Mouse (Mus musculus): ENCODE measurements around the gene Slc44a4.
A peak's percentile ranks its signal among the peaks of the same experiment; 100 is the strongest.

Gene Slc44a4

DNA sequence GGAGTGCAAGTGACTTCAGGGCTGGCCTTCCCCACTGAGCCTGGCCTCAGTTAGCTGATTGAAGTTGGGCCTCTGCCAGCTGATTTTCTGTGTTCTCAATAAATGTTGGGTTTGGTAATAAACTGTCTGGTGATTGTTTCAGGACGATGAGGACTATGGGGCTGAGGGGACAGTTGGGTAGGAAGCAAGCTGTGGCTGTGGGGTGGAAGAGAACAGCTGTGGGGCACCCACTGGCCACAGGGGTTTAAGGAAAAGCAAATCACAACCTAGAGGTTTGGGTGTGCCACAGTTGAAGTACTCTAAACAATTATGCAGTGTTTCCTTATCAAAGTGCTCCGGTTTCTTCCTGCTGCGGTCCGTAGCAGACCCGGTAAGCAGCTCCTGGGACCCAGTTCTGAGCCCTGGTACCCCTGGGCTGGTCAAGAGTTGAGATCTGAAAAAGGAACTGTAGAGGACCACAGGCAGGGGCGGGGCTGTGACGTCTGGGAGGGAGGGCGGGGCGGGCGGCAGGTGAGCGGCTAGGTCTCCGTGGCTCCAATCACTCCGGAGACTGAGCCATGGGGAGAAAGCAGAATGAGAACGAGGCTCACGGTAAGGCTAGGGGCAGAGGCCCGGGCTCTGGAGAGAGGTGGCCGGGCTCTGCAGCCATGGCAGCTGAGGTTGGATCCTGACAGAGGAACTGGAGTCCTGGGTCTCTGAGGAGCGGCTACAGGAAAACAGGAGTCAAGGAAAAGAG is at the start of gene Slc44a4:
TSS of gene Slc44a4 (plus strand) at position 537 of the 736 bp plus-strand sequence.
- DNase-seq (ENCODE audit: extremely low spot score, low spot score) = no peak

DNA sequence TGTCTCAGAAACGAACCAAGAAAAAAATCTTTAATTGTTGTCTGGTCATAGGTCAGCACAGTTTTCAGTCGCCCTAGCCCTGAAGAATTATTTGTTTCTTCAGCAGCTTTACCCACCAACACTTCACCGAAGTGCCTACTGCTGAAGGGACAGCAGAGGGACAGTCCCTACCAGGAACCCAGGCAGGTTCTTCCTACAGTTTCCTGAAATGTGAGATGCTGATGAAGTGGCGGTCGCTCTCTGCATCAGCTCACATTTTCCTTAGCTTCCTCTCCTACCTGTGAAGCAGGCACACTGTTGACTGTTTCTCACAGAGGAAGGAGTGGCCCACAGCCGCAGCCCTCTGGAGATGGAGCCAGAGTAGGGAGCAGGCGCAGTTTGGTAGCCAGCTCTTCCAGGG is 48.3 kb upstream of the Slc44a4 start:
- DNase-seq (ENCODE audit: extremely low spot score, low spot score) = no peak

DNA sequence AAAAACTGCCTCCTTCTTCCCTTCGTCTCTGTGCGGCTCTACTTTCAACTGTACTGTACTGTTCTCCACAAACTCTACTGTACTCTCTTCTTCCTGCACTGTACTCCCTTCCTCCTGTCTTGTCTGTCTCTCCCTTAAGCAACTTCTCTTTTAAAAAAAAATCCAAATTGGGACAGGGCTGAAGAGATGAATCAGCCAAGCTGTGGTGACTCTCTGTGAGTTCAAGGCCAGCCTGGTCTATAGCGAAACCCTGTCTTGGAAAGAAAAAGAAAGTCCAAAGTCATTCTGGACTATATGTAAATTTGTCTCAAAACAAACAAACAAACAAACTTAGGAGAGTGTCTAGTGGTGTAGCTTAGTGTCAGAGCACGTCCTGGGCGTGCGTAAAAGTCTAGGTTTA is 39.9 kb upstream of the Slc44a4 start:
- DNase-seq (ENCODE audit: extremely low spot score, low spot score) = no peak

DNA sequence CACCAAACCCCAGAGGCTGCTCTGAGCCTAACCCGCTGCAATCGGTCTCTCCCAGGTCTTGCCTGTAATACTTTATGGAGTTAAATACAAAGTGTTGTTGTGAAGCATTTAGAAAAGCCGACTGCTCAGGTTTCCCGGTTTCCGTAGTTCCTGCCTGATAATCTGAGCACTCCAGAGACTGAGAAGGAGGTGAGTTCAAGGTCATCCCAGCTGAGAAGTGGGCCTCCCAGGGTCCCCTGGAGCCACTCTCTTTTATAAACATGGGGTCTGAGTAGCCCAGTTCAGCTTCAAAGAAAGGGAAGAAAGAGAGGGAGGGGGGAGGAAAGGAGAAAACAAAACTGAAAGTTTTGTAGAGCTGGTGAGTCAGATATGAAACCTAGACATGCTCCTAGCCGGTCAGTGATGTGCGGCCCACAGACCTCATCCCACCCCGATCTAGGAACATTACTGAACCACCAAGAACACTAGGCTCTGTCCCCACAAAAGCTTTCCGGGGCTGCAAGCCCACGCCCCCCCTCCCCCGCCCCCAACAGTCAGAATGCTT is 34.9 kb upstream of the Slc44a4 start, which contains the start of gene Zbtb12:
TSS of gene Zbtb12 (plus strand) at position 148 of the 544 bp plus-strand sequence.
- no peak for DNase-seq (ENCODE audit: extremely low spot score, low spot score)

DNA sequence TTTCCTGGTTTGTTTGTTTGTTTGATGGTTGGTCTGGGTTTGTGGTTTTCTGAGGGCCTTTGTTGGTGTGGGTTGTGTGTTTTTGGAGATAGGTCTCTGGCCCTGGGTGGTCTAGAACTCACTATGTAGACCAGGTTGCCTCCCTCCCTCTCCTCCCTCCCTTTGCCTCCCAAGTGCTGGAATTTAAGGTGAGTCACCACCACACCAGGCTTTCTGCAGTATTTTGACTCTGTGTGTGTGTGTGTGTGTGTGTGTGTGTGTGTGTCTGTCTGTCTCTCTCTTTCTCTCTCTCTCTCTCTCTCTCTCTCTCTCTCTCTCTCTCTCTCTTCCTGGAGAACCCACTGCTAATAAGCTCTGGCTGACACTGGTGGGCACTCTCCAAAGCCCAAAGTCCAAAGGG is 33.1 kb upstream of the Slc44a4 start:
- no peak for DNase-seq (ENCODE audit: extremely low spot score, low spot score)

DNA sequence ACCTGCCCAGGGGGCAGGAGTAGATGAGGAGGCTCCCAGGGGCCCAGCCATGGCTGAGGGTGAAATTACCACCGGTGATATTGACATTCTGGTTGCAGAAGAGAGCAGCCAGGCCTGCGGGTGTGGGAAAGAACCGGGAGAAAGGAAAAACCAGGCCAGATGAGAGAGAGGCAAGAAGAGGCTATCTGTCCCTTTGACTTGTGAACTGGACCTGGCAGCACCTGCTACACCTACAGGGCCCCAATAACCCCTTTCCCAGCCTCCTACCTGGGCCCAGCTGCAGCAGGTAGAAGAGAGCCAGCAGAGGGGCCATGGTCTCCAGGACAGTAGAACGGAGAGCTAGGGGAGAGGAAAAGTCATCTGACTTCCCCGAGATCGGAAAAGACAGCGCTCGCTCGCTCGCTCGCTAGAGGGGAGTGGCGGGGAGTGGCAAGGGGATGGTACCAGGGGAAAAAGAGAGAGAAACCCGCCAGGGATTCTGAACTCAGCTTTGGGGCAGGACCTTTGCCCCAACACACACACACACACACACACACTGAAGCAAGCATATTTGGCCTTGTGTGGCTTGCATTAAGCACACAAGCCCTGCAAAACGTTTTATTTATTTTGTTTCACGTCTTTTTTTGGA is 32.5 kb upstream of the Slc44a4 start, which contains the start of gene Gm20547:
TSS of gene Gm20547 (minus strand) at position 360 of the 628 bp plus-strand sequence.
- no peak for DNase-seq (ENCODE audit: extremely low spot score, low spot score)

DNA sequence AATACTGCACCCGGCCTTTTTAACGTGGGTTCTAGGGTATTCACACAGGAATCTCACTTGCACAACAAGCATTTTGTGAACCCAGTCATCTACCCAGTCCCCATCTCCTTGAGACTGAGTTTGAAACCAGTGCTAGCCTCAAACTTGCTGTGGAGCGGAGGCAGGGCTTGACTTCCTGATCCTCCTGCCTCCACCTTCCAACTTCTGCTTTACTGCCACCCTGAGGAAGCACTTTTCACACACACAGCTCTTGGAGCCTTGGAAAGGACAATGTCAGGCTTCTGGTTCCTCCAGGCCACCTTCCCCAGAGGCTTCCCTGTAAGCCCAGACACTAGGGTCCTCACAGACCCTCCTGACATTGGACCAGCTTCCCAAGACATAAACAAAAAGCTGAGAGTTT is 30.9 kb upstream of the Slc44a4 start:
- no peak for DNase-seq (ENCODE audit: extremely low spot score, low spot score)

DNA sequence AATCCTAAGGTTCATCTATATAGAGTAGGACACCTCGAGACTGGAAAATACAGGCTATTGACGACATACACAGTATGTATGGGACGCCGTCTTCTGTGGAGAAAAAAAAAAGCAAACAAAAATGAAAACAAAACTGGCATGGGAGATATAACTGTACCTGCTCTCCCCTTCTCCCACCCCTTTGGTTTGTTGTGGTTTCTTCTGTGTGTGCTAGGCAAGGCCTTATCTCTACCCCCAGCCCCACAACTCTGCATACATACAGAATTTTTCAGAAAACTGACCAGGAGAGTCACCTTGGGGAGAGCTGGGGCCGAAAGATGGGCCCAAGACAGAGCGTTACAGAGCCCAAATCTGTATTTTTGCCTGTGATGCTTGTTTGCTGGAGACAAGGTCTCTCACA is 29.6 kb upstream of the Slc44a4 start:
- no peak for DNase-seq (ENCODE audit: extremely low spot score, low spot score)

DNA sequence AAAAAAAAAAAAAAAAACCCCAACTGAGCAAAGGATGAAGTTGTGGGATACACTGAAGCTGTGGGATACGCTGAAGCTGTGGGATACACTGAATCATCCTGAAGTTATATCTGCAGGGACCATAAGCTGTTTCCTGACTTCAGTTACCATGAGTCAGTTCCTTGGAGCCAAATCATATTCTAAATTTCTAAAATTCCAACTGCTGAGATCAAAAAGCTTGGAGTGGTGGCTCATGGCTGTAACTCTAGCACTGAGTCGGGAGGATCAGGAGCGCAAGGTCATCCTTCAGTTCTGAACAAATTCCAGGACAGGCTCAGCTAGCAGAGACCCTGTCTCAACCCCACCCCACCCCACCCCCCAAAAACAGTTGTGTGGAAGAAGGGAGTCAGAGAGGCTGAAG is 28.7 kb upstream of the Slc44a4 start:
- DNase-seq (ENCODE audit: extremely low spot score, low spot score) = no peak

DNA sequence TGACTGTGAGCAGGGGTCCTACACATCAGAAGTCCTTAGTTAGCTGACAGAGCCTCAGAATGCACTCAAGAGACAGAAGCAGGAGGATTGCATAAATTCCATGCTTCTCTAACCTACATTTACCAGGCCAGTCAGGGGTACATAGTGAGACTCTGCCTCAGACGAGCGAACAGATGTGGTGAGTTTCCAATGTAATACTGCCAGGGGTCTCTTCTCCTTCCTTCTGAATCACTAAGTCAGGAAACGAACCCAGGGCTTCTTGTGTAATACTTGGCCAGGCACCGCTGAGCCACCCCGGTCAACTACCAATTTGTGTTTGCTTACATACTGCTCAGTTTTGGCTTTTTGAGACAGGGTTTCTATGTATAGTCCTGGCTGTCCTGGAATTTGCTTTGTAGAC is 26.3 kb upstream of the Slc44a4 start:
- no peak for DNase-seq (ENCODE audit: extremely low spot score, low spot score)

DNA sequence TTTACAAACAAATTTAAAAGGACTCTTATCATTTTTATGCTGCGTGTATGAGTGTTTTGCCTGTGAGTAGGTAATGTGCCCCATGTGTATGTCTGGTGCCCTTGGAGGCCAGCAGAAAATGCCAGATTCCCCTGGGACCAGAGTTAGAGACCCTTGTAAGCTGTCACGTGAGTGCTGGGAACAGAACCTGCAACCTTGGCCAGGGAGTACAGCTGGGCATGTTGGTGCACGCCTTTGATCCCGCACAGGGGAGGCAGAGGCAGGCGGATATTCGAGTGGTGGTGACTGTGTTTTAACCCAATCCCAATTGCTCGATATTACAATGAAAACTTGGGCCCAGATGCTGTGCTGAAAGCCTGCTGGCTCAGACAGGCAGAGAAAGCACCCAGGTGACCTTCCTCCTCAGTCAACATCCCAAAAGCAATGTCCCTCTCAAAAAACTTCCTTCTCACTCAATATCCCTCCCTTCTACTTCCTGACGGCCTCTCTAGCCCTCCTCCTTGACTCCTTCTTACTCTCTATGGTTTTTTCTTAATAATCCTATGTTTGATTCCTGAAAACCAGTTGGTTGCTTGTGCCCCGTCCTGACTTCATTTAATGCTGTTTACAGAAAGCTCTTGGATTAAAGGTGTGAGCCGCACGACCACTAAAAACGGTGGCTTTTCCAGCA is 24.1 kb upstream of the Slc44a4 start:
- no peak for DNase-seq (ENCODE audit: extremely low spot score, low spot score)

DNA sequence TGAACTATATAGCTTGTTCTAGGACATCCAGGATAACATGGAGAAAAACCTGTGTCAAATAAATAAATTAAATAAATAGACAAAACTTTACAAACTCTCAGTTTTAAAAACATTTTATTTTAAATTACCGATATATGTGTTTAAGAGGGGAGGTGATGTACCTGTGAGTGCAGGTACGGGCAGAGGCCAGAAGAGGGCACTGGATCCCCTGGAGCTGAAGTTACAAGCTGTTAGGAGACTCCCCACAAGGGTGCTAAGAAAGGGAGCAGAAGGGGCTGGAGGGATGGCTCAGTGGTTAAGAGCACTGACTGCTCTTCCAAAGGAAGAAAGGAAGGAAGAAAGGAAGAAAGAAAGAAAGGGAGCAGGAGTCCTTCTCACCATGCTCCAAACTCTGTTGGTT is 22.9 kb upstream of the Slc44a4 start:
- DNase-seq (ENCODE audit: extremely low spot score, low spot score) = no peak

DNA sequence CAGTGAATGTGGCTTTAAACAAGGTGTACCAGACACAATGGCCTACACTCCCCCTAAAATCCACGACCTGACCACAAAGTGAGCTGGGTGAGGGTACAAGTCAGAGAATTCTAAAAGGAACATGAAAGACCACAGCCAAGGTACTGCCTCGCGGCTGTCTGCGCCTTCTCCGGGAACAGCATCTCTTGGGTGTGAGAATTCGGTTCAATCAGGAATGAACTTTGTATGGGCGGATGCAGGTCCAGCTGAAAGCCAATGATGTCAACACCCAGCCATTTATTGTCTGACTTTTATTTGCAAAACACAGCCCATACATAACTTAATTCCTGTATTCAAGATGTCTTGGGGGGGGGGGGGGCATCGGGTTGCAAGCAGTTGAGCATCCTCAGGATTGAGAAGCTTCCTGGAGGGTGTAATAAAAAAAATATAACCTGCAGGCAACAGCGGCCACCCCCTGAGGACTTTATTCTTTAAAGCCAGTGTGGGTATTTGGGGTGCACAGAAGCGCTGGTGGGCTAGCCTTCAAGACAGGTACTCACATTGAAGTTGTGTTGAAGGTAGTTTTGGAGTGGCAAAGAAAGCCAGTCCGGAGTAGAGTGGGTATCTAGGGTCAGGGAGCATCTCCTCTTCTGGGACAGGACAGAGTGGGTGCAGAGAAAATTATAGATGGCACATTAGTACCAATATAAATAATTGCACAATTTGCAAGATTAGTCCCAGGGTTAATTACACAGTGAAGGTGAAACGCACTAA is 21.0 kb upstream of the Slc44a4 start:
- DNase-seq (ENCODE audit: extremely low spot score, low spot score) = no peak

DNA sequence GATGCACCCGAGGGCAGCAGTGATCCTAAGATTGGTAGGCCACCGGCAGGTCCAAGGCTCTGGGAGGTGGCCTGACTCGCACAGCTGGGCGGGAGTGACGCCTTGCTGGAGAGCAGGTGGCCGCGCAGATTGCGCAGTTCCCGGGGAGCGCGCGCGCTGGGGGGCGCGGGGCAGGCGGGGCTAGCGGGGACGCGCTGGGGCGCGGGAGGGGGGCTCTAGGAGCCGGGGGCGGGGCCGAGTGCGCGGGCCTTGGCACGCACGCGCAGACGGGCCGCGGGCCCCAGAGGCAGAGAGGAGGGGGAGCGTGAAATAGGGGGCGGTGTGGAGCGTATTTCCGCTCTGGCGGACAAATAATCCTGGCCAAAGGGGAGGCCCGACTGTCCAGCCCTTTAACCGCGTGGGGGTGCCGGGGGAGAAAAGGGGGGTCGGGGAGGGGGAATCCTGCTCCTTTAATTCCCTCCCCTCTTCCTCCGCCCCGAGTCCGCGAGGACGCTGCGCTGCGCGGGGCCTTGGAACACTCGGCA is 20.1 kb upstream of the Slc44a4 start:
- peak; percentile 94 for DNase-seq (ENCODE audit: extremely low spot score, low spot score)

DNA sequence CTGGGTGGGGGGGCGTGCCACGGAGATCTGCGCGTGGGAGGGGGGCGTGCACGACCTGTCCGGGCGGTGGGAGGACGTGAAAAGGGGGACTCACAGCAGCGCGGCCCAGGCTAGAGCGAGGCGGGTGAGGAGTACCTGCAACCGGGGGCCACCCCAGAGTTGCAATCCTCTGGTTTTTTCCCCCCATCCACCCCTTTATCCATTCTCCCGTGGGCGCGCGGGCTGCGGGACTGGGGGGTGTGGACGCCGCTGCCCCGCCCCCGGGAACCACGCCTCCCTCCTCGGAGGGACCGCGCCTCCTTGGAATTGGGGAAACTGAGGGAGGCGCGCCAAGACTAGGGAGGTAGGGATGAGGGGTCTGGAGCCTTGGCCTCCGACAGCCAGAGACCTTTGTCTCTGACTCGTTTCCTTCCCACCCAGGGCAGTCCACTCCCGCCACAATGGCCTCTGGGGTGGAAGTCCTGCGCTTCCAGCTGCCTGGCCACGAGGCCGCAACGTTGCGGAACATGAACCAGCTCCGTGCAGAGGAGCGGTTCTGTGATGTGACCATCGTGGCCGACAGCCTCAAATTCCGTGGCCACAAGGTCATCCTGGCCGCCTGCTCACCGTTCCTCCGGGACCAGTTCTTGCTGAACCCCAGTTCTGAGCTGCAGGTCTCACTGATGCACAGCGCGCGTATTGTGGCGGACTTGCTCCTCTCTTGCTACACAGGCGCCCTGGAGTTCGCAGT is 19.3 kb upstream of the Slc44a4 start:
- peak; percentile 64 for DNase-seq (ENCODE audit: extremely low spot score, low spot score)

DNA sequence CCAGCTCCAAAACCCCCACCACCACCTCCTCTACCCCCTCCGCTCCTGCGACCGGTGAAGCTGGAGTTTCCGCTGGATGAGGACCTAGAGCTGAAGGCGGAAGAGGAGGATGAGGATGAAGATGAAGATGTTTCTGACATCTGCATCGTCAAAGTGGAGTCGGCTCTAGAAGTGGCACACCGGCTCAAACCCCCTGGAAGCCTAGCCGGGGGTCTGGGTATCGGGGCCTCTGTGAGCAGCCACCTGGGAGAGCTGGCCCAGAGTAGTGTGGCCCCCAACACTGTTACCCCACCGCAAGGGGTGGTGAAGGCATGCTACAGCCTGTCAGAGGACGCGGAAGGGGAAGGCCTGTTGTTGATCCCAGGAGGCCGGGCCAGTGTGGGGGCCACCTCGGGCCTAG is 18.5 kb upstream of the Slc44a4 start:
- DNase-seq (ENCODE audit: extremely low spot score, low spot score) = no peak

DNA sequence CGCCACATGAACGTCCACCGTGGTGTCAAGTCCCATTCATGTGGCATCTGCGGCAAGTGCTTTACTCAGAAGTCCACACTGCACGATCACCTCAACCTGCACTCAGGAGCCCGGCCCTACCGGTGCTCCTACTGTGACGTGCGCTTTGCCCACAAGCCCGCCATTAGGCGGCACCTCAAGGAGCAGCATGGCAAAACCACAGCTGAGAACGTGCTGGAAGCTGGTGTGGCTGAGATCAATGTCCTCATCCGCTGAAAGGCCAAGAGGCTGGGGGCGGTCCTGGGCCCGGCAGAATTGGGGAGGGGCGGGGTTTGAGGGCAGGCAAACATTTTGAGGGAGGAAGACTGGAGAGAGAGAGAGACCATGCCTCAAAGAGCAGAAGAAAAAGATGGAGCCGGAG is 17.9 kb upstream of the Slc44a4 start:
- DNase-seq (ENCODE audit: extremely low spot score, low spot score) = no peak

DNA sequence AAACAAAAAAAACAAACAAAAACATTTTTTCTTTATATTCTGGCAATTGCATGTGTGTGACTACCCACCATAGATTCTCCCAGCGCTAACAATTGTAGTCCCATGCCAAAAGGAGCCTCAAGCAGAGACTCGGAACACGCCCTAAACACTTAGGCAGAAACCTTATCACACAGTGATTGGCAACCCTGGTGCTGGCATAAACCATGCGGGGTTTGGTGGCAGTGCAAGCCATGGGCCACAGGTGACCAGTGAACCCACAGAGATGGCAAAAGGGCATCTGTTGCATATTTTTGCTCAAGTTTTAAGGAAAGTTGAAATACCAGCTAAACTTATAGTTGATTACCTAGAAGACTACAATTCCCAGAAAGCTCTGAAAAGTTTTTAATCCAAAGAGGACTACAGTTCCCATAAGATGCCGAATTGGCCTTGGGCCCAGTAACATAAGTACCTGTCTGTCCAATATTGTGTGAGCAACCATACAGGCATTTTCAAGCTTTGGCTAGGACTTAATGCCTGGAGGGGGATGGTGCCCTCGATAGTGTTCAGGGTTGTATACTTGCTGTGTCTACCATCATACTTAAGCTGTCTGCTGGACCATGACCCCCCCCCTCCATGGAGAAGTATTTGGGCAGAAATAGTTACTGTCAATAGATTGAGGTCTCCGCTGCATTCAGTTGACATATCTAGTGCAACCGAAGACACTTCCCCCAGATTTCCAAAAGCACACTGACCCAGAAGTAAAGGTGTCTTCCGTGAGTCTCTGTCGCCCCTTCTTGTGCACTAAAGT is 16.7 kb upstream of the Slc44a4 start:
- no peak for DNase-seq (ENCODE audit: extremely low spot score, low spot score)

DNA sequence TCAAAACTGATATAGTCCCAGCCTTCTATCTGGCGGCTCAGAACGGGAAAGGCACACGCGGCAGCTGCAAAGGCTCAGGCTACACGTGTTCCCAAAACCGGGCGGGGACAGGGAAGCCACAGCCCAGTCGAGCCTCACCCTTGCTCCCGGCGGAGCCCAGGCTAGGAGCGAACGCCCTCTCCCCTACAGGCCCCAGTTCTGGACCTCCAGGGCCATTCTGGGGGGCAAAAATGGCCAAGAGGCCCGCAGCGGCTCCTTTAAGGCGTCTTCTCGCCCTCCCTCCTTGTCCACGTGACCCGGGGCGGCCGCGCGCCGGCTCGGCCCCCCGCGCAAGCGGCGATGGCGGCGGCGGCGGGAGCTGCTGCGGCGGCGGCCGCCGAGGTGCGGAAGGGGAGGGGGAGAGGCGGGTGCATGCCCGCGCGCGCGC is 16.1 kb upstream of the Slc44a4 start, which contains the start of the genes C2 and Ehmt2:
TSS of gene C2 (minus strand) at position 106 of the 427 bp plus-strand sequence.
TSS of gene Ehmt2 (plus strand) at position 310 of the 427 bp plus-strand sequence.
- peak; percentile 89 for DNase-seq (ENCODE audit: extremely low spot score, low spot score)

DNA sequence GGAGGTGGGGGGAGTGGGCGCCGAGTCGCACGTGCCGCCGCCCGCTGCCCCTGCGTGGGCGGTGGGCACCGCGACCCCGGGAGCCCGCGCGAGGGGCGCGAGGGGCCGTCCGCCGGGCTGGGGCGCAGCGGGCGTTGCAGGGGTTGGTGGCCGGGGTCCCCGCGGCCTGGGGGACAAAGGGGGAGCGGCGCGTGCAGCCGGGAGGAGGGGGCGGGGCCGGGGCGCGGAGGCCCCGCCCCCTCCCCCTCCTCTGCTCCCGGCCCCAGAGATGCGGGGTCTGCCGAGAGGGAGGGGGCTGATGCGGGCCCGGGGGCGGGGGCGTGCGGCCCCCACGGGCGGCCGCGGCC is 15.6 kb upstream of the Slc44a4 start:
- no peak for DNase-seq (ENCODE audit: extremely low spot score, low spot score)

Data from neural tube, embryonic 10.5 days (tissue).